Mouse (Mus musculus) liver, adult 2 months (tissue): Measurements from ENCODE around the gene Sypl.

Source experiments
- CTCF ChIP-seq: fragments of 200-500 bp; IDR thresholded peaks from 2 replicates; pipeline ENCODE4 v1.5.1; 2011; ENCODE audit warnings: low read depth, low read length, control low read depth
- POLR2A ChIP-seq: fragments of 200-500 bp; IDR thresholded peaks from 2 replicates; pipeline ENCODE4 v1.6.1; 2011; ENCODE audit warnings: low read length, control low read depth; ENCODE audit not compliant: insufficient read depth; ENCODE audit errors: extremely low read depth

GRCm38 (mm10) chr12:32975501-32975900, 21.8 kb downstream of the Sypl start:
- TF ChIP-seq POLR2A (no peak), CTCF (no peak)
